Mouse (Mus musculus) thymus, postnatal 14 days (tissue): ENCODE data around the gene Tmem171.

Experiments used
- DNase-seq: peaks from one replicate; pipeline ENCODE4 v3.0.0; 2021

Gene Tmem171

DNA sequence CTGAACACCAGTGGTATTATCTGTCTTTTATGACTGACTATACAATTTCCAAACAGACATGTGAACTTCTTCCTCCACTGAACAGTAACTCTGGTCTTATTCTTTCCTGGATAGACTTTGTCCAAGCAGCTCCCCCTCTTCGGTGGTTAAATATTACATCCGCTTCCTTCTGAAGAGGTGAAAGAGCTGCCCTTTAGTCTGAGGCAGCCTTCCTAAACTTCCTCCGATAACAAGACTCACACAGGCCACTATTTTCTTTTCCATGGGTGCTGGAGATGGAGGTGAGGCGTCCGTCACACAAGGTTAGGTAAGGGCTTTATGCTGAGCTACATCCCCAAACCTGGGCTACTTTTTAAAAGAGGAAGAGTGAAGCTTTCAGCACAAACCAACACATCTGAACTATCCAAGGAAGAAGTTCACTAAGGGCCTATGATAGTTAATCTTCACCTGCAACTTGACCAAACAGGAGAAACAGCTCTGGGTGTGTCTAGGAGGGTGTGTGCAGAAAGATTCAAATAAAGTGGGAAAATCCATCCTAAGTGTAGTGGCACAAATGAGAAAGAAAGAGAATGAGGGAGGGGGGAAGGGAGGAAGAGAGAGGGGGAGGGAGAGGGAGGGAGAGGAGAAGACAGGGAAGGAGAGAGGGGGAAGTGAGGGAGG lies 56.0 kb downstream of the Tmem171 start:
- no peak for DNase-seq

DNA sequence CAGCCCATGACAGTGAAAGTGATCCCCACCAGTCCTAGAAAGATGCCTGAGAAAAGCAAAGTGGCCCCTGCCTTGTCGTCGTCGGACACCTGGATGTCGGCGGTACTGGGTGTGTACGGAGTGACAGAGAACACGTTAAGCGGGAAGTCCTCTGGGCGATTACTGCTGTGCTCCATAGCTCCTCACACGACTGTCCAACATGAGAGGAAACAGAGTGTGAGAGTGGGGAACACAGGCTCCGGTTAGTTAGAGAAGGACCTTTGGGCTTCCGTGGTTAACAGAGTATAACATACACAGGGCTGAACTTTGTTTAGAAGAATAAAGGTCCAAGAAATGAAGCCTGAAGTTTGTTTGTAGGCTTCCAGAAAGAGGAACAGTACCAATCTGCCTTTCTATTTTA lies 57.5 kb downstream of the Tmem171 start, which contains the start of gene Tmem174:
Tmem174 (minus strand) TSS at position 266 of the 400 bp plus-strand sequence.
- DNase-seq = no peak

DNA sequence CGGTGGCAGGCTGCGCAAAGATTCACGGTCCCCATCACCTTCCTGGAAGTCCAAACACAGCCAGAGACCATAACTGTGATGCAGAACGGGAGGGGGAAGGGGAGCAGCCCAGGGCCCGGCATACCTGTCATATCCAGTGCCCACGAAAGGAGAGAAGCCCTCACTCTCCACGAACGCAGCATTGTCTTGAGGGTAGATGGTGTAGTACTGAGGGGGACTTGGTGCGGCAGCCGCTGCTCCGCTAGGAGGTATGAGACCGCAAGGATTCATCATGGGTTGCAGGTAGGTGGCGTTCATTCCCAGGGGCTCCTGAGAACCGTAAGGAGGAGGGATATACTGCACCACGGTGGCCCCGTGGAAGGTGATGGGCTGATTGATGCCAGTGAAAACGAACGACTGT lies 58.1 kb downstream of the Tmem171 start:
- DNase-seq = no peak
